Mouse (Mus musculus) megakaryocyte-erythroid progenitor cell, adult 5-6 weeks (primary cell): ENCODE data around the gene Scg3. TPM values are rescaled to one million over a fixed set of nuclear protein-coding genes. Genes with fewer than 3 reads are reported as not detected.
"Not testable (repeated sequence)": the region's sequence is repeated elsewhere in the genome, so short reads cannot be mapped to it uniquely, and the experiment has no call there.

Experiments used
- ATAC-seq: replicated peaks from 2 replicates; pipeline ENCODE4 v1.8.0; 2016; ENCODE audit warnings: mild to moderate bottlenecking, inconsistent platforms; ENCODE audit not compliant: severe bottlenecking, poor library complexity, low FRiP score, low TSS enrichment
- total RNA-seq, 2 experiments: library from RNA; stranded (forward) in 1 of 2; stranded (reverse) in 1 of 2; fragments of 200-1000, 215-1000 nt in 1 of 2; fragments of >200 nt in 1 of 2; fragmentation: Nextera tagmentation in 1 of 2; gene quantifications; 2 replicates each; pipeline ENCODE4 v1.2.3; 2014 to 2017

Scg3 gene
- total RNA-seq, 2 experiments from 2014 or later, result not detected

DNA sequence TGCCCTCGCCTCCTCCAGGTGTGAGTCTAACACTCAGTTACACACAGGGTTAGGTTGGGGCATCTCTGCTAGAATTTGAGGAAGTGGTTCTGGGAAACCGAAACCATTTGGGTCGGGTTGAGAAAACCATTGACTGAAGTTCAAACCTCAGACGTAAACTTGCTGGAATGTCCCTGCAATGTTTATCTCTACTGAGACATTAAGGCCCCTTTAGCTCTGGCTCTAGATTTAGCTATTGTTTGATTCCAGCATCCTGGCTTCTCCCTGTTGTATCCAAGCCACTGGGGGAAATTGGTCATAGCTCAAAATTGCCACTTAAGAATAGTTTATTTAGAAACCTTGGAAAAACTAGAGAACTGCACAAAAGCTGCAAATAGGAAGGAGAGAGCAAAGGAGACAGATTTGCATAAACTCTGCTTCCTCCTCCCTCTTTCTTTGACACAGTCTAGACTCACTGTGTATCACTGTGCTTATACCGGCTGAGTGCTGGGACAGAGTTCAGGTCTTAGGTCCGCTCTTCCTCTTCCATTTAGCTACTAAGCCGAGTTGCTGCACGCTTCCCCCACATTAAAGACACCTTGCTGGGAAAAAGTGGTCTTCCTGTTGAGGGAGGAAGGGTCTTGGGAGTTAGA lies 52.9 kb downstream of the Scg3 start:
- ATAC-seq, result no peak

DNA sequence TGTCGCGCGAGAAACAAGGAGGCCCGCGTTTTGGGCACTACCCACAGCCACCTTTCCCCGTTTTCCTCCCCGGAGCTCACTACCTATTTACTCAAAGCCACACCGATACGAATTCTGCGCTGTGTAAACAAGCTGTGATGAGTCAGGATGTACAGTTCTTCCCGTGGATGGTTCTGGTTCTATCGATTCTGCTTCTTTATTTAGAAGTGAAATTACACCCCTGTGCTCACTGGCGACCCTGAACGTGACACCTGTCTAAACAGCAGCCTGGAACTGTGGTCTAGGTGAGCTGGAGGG lies 57.6 kb downstream of the Scg3 start:
- ATAC-seq, result no peak

DNA sequence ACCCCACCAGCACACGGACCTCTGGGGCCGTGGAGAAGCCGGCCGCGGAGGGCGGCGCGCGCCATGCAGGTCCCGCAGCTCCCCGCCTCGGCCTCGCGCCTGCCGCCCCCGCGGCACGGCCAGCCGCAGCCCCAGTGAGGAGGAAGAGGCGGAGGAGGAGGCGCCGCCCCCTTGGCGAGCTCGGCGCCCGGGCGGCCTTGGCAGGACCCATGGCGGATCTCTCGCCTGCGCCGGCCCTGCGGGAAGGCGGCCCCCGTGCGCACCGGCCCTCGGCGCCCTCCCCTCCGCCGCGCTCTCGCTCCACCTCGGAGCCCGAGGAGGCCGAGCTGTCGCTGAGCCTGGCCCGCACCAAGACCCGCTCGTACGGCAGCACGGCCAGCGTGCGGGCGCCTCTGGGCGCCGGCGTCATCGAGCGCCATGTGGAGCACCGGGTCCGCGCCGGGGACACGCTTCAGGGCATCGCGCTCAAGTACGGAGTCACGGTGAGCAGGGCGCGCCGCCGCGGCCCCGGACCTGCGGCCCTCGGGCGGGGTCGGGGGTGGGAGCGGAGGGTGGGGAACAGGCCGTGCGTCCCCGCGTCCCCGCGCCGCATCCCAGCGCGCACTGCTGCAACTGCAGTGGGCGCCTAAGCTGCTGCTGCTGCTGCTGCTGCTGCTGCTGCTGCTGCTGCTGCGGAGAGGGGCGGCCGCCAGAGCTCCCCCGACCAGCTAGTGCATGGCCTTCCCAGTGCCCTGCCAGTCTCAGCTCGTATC lies 58.1 kb downstream of the Scg3 start, which contains the start of gene Lysmd2:
Lysmd2 (plus strand) TSS at position 186 of the 752 bp plus-strand sequence.
- peak; percentile 52; the same call in 1 of the 2 replicates for ATAC-seq

DNA sequence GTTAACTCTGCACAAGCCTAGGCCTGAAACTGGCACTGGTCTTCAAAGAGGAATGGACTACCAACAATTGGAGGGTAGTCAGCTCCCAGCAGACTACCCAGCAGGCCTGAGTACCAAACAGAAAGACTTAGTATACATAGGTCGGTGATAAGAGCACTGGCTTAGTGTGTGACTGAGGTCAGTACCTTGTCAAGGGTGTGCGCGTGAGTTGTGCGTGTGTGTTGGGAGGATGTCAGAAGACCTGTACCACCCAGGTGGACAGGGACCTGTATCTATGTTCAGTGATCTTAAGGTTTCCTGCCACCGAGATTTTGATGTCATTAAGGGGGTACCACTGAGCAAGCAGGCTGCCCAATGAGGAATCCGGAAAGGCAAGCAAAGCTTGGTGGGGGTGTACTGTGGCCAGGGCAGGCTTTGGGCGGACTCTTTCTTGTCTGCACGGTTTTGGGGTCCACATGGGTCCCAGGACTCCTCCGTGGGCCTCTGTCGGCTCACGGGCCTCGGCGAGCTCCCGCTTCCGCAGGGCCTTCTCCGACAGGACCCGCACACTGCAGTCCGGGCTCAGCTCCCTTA lies 58.8 kb downstream of the Scg3 start:
- no peak for ATAC-seq

DNA sequence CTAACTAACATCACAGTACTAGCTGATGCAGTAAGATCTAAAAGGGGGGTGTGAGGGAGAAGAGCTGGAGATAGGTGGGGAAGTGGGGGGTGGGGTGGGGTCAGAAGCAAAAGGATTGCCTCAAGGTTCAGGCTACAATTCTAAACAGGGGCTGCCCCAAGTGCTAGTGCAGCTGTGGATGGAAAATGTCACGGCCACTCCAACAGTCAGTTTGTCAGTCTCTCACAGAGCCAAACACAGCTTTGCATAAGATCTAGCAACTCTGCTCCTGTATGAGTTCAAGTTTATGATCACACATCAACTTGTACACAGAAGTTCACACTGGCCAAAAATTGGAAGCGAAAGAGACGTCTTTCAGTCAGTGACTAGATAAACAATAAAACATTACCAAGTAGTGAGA lies 62.4 kb downstream of the Scg3 start:
- no peak for ATAC-seq

DNA sequence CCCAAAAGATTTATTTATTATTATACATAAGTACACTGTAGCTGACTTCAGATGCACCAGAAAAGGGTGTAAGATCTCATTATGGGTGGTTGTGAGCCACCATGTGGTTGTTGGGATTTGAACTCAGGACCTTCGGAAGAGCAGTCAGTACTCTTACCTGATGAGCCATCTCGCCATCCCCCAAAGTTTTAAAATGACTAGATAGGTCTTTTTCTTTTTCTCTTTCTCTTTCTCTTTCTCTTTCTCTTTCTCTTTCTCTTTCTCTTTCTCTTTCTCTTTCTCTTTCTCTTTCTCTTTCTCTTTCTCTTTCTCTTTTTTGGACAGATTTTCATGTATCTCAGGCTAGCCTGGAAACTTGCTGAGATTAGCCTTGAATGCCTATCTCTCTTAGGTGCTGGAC lies 64.1 kb downstream of the Scg3 start:
- not testable (repeated sequence) for ATAC-seq

DNA sequence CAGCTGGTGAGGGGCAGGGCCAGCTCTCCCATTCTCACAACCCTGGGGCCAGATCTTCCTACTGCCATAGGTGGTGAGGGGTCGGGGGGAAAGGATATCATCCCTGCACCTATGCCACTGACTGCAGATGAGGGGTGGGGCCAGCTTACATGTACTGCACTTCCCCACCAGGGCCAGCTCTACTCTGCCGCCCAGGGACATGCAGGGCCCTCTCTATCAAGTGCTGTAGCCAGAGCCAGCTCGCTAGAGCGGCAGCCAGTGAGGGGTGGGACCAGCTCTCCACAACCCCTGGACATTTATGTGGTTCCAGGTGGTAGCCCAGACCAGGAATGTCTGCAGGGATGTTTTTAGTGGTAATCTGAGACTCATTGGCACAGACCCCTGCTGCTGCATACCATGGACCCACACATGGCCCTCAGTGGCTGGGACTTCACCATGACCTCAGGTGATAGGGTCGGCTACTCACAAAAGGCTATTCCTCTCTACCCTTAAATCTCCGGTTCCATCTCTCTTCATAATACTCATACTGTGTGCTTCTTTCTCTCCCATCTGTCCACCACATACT lies 64.9 kb downstream of the Scg3 start:
- ATAC-seq, result no peak

DNA sequence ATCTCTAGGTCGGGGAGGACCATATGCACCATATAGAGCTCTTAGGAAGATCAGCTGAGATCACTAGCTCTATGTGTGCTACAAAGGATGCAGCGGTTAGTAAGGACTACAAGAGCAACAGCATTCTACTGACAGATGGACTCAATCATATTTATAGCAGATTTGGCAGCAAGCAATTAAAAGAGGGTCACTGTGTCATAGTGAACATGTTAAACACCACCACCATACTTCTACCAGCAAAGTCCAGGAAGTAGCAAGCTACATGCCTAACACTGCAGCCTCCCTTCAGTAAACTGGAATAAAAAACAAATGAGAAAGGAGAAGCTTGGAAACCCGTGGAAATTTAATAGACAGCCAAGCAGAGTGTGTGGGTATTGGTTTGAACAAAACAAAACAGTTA lies 67.3 kb downstream of the Scg3 start:
- no peak for ATAC-seq

DNA sequence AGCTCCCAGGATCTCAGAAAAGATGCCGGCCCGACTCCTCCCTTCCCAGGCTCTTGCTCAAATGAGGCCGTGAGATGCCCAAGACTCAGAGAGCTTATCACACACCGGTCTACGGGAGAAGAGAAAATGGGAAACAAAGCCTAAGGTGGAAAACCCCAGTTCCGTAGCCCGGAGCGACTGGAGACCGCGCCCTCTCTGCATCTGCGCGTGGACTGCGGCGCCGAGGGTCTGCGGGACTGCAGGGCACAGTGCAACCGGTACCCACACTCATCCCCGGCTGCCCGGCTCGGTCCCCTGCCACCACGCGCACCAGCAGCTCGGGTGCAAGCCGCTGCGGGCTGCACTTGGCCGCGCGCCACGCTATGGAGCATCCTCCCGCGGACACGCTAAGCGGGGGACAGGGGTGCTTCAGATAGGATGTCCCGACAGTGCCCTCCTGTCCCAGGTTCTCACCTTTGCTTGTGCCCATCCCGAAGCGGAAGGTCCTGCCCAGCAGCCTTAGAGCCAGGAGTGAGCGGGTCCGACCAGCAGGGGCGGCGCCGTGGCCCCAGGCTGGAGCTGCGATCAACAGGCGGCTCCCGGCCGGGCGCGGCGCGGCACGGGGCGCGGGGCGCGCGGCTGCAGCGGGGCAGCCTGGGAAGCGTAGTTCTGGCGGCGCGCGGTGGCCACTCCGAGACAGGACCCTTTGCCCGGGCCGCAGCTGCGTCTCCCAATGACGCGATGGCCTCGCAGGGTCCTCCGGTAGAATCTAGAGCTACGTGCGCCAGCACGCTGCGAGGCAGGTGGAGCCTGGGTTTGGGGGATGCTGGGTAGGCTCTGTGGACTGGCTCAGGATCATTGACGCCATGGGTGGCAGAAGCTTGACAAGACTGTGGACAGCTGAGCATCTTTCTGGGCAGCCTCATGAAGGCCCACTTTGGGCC lies 73.0 kb downstream of the Scg3 start, which contains the start of gene Tmod2:
Tmod2 (minus strand) TSS at position 755 of the 923 bp plus-strand sequence.
- no peak for ATAC-seq

DNA sequence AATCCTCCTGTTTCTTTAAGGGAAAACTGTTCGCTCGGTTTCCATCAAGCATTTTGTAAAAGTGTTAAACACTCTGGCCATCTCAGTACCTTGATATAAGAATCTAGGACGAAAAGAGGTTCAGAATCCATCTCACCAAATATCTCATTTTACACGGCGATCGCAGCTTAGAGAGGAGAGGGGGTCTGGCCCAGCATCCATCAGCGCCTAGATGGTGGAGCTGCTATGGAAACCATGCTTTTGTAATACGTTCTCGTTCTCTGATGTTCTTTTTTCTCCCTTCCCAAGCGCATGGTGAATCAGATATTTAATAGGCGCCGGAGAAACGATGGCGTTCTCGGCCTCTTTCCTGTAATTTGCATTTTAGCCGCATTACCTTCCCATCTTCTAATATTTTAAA lies 73.9 kb downstream of the Scg3 start:
- ATAC-seq, result no peak

DNA sequence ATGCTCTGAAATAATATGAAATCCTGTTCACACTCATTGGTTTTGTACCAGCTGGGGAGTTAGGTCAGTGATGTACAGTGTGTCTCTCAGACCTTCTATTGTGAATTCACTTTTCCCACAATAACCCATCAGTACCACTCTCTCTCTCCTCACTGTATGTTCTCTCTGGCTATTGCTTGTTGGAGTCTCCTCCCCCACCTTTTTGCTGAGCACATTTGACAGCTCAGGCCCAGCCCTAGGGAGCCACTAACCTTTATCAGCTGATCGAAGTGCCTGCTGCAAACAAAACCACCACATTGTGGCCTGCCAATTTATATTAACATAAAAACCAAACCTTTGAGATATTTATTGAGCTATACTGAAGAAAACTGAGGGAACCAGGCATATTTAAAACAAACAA lies 74.4 kb downstream of the Scg3 start:
- ATAC-seq, result no peak

DNA sequence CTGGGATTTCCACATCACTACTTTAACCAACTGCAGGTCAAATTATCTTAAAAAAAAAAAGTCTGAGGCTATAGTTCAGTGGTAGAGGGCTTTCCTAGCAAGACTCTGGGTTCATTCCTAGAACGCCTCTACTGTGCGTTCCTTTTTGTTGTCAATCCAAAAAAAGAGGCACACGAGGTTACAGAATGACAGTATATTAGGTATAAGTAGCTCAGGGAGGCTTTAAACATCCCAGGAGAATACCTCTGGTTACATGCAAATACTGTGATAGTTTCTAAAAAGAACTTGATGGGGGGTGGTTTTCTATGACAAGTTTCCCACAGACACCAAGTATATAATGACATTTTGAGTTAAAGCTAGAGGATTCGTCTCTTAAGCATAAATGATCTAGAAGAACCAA lies 76.4 kb downstream of the Scg3 start:
- ATAC-seq, result no peak

DNA sequence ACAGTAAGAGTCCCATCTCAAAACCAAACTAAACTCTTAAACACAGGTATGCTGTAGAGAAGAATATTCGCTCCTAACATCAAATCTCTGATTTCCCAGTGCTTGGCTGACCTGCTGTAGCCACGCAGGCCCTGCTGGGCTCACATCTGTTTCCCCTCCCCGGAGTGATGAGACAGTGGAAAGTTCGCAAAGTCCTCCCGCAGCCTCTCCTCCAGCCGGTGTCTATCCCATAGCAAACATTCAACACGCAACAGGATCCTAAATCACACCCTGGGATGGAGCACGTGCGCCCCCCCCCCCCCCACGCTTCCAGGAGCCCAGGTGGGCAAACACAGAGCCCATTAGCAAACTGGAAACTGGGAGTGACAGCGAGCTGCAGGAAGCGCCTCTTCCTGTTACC lies 82.3 kb downstream of the Scg3 start:
- no peak for ATAC-seq

DNA sequence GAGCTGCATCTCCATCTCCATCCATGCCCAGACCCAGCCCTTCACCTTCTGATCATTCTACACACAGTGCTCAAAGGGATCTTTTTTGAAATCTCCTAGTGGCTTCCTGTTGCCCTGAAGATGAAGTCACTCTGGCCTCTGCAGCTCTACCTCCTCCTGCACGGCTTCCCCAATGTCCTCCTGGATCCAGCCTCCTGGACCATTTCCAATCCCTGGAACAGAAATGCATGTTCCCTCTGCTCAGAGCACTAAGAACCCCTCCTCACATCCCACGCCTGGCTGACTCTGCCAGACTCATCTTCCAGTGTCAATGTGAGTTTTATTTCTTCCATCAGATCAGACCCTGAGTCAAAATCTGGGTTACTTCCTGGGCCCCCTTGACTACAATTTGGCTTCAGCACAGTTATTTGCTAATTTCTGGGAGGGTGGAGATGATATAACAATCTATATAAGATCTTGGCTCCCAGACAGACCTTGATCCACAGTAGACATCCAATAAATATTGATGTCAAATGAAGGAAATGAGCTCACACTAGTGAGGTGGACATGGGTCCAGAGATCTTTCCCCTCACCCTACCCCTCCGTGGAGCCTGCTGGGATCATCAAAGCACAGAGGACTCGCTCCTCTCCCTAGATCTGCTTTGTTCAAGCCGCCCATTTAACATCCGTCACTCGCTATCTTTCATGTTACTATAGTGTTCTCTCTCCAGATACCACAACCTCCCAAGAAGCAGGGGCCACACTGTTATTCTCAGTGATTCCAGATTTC lies 83.5 kb downstream of the Scg3 start:
- ATAC-seq, result no peak

DNA sequence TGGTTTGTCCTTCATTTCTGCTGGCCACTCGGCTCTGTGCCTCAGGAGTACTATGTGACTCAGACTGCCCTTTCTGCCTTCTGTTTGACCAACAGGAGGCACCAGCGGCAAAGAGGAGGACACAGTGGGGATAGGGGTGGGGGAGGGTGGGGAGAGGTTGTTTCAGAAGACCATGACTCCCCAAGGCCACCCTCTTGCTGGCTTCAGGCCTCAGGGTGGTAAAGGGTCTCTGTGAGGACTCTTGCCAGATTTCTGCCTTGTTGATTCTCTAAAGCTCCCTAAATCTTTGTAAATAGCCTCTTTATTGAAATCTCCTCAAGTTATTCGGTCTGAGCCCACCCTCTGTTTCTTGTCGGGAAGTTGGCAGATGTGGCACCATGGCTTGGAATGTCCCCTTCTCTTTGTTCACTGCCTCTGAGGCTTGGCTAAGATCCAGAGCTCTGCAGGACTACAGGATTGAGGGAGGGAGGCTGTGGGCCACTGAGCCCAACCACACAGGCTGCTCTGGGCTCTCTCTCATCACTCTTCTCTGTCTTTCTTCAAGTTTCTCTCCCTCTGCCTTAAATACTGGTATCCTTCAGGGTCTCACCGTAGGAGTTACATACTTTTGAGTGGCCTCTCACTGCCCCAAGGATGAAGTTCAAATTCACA lies 84.5 kb downstream of the Scg3 start:
- ATAC-seq, result no peak

DNA sequence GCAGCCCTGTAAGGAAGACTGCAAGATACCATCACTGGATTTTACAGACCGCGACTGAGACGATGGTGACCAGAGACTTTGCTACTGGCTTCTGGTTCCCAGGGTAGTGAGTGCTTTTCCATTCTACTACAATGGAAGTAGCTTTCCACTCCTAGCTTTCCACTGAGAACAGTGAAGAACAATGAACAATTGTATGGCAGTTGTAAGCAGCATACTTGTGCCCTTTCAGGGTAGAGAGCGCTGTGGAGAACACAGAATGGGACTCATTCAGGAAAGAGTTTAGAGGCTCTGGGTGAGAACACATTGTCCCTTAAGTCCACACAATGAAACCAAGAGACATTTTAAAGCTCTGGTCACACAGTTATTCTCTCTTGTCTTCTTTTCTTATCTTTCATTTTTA lies 86.3 kb downstream of the Scg3 start:
- no peak for ATAC-seq

DNA sequence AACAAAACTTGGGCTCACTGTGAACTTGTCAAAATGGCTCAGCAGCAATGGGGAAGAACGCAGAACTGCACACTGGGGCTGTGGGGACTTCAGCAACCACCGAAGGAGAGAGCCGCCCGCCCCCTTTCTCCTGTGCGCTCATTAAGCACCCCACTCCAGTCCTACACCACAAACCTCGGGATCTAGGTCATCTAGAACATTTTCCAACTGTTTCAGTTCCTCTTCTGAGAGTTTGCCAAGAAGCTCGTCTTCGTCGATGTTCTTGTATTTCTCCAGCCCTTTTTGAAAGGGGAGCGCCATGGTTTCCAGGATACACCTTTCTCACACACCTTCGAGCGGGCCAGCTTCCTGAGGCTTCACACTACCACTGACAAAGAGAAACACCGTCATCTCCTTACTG lies 86.8 kb downstream of the Scg3 start:
- no peak for ATAC-seq

DNA sequence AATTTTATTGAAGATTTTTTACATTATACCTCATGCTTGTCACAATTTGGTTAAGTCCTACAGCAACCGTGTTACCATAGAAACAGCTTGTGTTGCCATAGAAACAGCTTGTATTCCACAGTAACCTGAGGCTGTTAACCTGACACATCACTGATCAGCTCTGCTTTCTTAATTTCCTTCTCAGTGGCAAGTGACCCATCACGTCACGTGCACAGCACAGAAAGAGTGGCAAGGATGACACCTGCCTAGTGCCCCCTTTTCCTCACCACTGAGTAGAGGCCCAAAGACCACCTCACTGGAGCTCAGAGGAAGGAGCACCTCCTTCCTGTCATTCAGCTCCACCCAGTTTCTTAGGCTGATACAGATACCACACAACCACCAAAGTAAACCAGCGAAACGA lies 90.4 kb downstream of the Scg3 start:
- no peak for ATAC-seq
